Mouse (Mus musculus): ENCODE measurements around the gene Mgat4b. TPM values are rescaled to one million over a fixed set of nuclear protein-coding genes. Genes with fewer than 3 reads are reported as not detected.
A peak's percentile ranks its signal among the peaks of the same experiment; 100 is the strongest.

The Mgat4b gene
- total and polyA plus RNA-seq, 3 experiments = 56.7 to 82.0 (median 78.6) TPM

GRCm38 (mm10) chr11:50263198-50263597 lies 52.5 kb downstream of the Mgat4b start:
- Histone ChIP-seq H3K27ac (no peak overlapping the region), H3K27me3 (ENCODE audit: control insufficient read depth, insufficient read depth, low read length) (no peaks in the 10 kb centered on the region), H3K4me3 (no peak overlapping the region), H3K79me2 (replicated peaks; ENCODE audit: control insufficient read depth, insufficient read depth, low read length) (no peaks in the 10 kb centered on the region; the same call in 1 of the 2 replicates), H3K4me1 (ENCODE audit: control insufficient read depth, insufficient read depth, low read length) (no peaks in the 10 kb centered on the region), H3K36me3 (ENCODE audit: control insufficient read depth, insufficient read depth, low read length) (peaks cover 2% of the 10 kb centered on the region), H3K9ac (ENCODE audit: low read depth, low read length) (no peak overlapping the region)
- intact Hi-C loops (cut with DNase I) = loop anchor here (2.0 to 5.0 kb wide), 2 partner anchors 26 to 101 kb away; no protein-coding TSS in a partner anchor
- TF ChIP-seq EP300 (IDR thresholded peaks at IDR 0.05; ENCODE audit: insufficient read depth, low read depth, low read length) (no peak), CTCF (IDR thresholded peaks at IDR 0.05) (no peak), POLR2A (IDR thresholded peaks at IDR 0.05; ENCODE audit: insufficient read depth, low read depth, low read length) (no peak)
- DNase-seq = no peak
- 86% methylated on average over 3 of the region's 3 CpGs for WGBS

GRCm38 (mm10) chr11:50265931-50266330 lies 55.2 kb downstream of the Mgat4b start:
- Histone ChIP-seq H3K36me3 (ENCODE audit: control insufficient read depth, insufficient read depth, low read length) (peaks cover 2% of the 10 kb centered on the region), H3K79me2 (replicated peaks; ENCODE audit: control insufficient read depth, insufficient read depth, low read length) (no peaks in the 10 kb centered on the region; the same call in 1 of the 2 replicates), H3K9ac (ENCODE audit: low read depth, low read length) (no peak overlapping the region), H3K27ac (no peak overlapping the region), H3K4me3 (no peak overlapping the region), H3K4me1 (ENCODE audit: control insufficient read depth, insufficient read depth, low read length) (no peaks in the 10 kb centered on the region), H3K27me3 (ENCODE audit: control insufficient read depth, insufficient read depth, low read length) (no peaks in the 10 kb centered on the region)
- TF ChIP-seq CTCF (IDR thresholded peaks at IDR 0.05) = no peak
- TF ChIP-seq EP300 (IDR thresholded peaks at IDR 0.05; ENCODE audit: insufficient read depth, low read depth, low read length) = no peak
- no peak for TF ChIP-seq POLR2A (IDR thresholded peaks at IDR 0.05; ENCODE audit: insufficient read depth, low read depth, low read length)
- WGBS = 51% methylated on average over 8 of the region's 8 CpGs
- peak in 1 of 2 experiments; percentile 65 for DNase-seq
- intact Hi-C loops (cut with DNase I) = loop anchor here (5.0 kb wide), 1 partner anchor 96 kb away; no protein-coding TSS in a partner anchor

GRCm38 (mm10) chr11:50266997-50267396 lies 56.3 kb downstream of the Mgat4b start:
- peaks cover 2% of the 10 kb centered on the region for H3K36me3 ChIP-seq (ENCODE audit: control insufficient read depth, insufficient read depth, low read length)
- WGBS = 95% methylated on average over 3 of the region's 3 CpGs

GRCm38 (mm10) chr11:50269163-50269562 lies 58.5 kb downstream of the Mgat4b start:
- 80% methylated on average over 2 of the region's 2 CpGs for WGBS
- peaks cover under 1% of the 10 kb centered on the region for H3K79me2 ChIP-seq (replicated peaks; ENCODE audit: control insufficient read depth, insufficient read depth, low read length)
- no peak for TF ChIP-seq EP300 (IDR thresholded peaks at IDR 0.05; ENCODE audit: insufficient read depth, low read depth, low read length)
- peak; percentile 72 for TF ChIP-seq CTCF (IDR thresholded peaks at IDR 0.05)
- H3K27me3 ChIP-seq (ENCODE audit: control insufficient read depth, insufficient read depth, low read length) = no peaks in the 10 kb centered on the region
- no peak overlapping the region for H3K4me3 ChIP-seq
- intact Hi-C loops (cut with DNase I) = loop anchor here (5.0 kb wide), 1 partner anchor 93 kb away; no protein-coding TSS in a partner anchor
- H3K4me1 ChIP-seq (ENCODE audit: control insufficient read depth, insufficient read depth, low read length) = peaks cover 6% of the 10 kb centered on the region
- H3K9ac ChIP-seq (ENCODE audit: low read depth, low read length) = no peak overlapping the region
- H3K36me3 ChIP-seq (ENCODE audit: control insufficient read depth, insufficient read depth, low read length) = peaks cover 9% of the 10 kb centered on the region
- no peak overlapping the region for H3K27ac ChIP-seq
- DNase-seq = no peak

More at GRCm38 (mm10) chr11:50266997-50267396, 56.3 kb downstream of the Mgat4b start:
- Histone ChIP-seq H3K4me3 (no peak overlapping the region), H3K4me1 (ENCODE audit: control insufficient read depth, insufficient read depth, low read length) (peaks cover 2% of the 10 kb centered on the region), H3K27me3 (ENCODE audit: control insufficient read depth, insufficient read depth, low read length) (no peaks in the 10 kb centered on the region), H3K9ac (ENCODE audit: low read depth, low read length) (no peak overlapping the region), H3K27ac (no peak overlapping the region), H3K79me2 (replicated peaks; ENCODE audit: control insufficient read depth, insufficient read depth, low read length) (no peaks in the 10 kb centered on the region; the same call in none of the 2 replicates)
- intact Hi-C loops (cut with DNase I) = loop anchor here (5.0 kb wide), 1 partner anchor 95 kb away; no protein-coding TSS in a partner anchor
- TF ChIP-seq CTCF (IDR thresholded peaks at IDR 0.05) (no peak), POLR2A (IDR thresholded peaks at IDR 0.05; ENCODE audit: insufficient read depth, low read depth, low read length) (no peak), EP300 (IDR thresholded peaks at IDR 0.05; ENCODE audit: insufficient read depth, low read depth, low read length) (no peak)
- DNase-seq = no peak

DNA sequence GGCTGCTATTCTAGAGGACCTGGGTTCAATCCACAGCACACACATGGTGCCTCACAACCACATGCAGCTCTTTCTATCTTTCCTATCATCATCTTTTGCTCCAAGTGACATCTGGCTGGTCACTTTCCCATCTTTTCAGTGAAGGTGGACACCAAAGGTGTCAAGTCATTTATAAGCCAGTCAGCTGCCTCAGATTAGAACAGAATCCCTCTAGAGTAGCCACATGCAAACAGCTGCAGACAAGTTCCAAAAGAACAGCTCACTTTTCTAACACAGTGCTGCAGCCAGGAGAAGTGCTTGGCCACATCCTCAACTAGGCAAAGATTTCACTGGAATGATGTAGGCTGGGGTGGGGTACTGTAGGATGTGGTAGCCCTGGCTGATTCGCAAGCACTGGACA lies 59.2 kb downstream of the Mgat4b start:
- Histone ChIP-seq H3K27ac (no peak overlapping the region), H3K79me2 (replicated peaks; ENCODE audit: control insufficient read depth, insufficient read depth, low read length) (peaks cover 1% of the 10 kb centered on the region), H3K4me1 (ENCODE audit: control insufficient read depth, insufficient read depth, low read length) (peaks cover 6% of the 10 kb centered on the region), H3K4me3 (no peak overlapping the region), H3K27me3 (ENCODE audit: control insufficient read depth, insufficient read depth, low read length) (no peaks in the 10 kb centered on the region), H3K36me3 (ENCODE audit: control insufficient read depth, insufficient read depth, low read length) (peaks cover 12% of the 10 kb centered on the region), H3K9ac (ENCODE audit: low read depth, low read length) (no peak overlapping the region)
- no peak for TF ChIP-seq CTCF (IDR thresholded peaks at IDR 0.05)
- no peak for TF ChIP-seq EP300 (IDR thresholded peaks at IDR 0.05; ENCODE audit: insufficient read depth, low read depth, low read length)
- no peak for TF ChIP-seq POLR2A (IDR thresholded peaks at IDR 0.05; ENCODE audit: insufficient read depth, low read depth, low read length)
- intact Hi-C loops (cut with DNase I) = loop anchor here (5.0 kb wide), 1 partner anchor 92 kb away; no protein-coding TSS in a partner anchor
- no peak for DNase-seq
- 82% methylated on average over 1 of the region's 1 CpGs for WGBS

- H3K27ac ChIP-seq = no peak overlapping the region
- H3K4me1 ChIP-seq (ENCODE audit: control insufficient read depth, insufficient read depth, low read length) = peaks cover 14% of the 10 kb centered on the region
- no peak overlapping the region for H3K9ac ChIP-seq (ENCODE audit: low read depth, low read length)
- 76% methylated on average over 2 of the region's 2 CpGs for WGBS
- no peaks in the 10 kb centered on the region for H3K27me3 ChIP-seq (ENCODE audit: control insufficient read depth, insufficient read depth, low read length)
- H3K79me2 ChIP-seq (replicated peaks; ENCODE audit: control insufficient read depth, insufficient read depth, low read length) = peaks cover 3% of the 10 kb centered on the region
- peaks cover 10% of the 10 kb centered on the region for H3K36me3 ChIP-seq (ENCODE audit: control insufficient read depth, insufficient read depth, low read length)
- no peak overlapping the region for H3K4me3 ChIP-seq
- intact Hi-C loops (cut with DNase I) = no loop called here
- peak in 1 of 2 experiments; percentile 4 for DNase-seq
- no peak for TF ChIP-seq CTCF (IDR thresholded peaks at IDR 0.05)
- TF ChIP-seq EP300 (IDR thresholded peaks at IDR 0.05; ENCODE audit: insufficient read depth, low read depth, low read length) = no peak
- TF ChIP-seq POLR2A (IDR thresholded peaks at IDR 0.05; ENCODE audit: insufficient read depth, low read depth, low read length) = no peak
Observed at GRCm38 (mm10) chr11:50272819-50273218, 62.1 kb downstream of the Mgat4b start.

Data from heart, adult 2 months (tissue).